Mouse (Mus musculus) adipocyte (in vitro differentiated cells): Measurements from ENCODE around the gene Serf2.

ENCODE experiments used
- DNase-seq: peaks from one replicate; pipeline ENCODE4 v3.0.0-alpha.2; 2016; ENCODE audit warnings: low spot score

Gene Serf2

DNA sequence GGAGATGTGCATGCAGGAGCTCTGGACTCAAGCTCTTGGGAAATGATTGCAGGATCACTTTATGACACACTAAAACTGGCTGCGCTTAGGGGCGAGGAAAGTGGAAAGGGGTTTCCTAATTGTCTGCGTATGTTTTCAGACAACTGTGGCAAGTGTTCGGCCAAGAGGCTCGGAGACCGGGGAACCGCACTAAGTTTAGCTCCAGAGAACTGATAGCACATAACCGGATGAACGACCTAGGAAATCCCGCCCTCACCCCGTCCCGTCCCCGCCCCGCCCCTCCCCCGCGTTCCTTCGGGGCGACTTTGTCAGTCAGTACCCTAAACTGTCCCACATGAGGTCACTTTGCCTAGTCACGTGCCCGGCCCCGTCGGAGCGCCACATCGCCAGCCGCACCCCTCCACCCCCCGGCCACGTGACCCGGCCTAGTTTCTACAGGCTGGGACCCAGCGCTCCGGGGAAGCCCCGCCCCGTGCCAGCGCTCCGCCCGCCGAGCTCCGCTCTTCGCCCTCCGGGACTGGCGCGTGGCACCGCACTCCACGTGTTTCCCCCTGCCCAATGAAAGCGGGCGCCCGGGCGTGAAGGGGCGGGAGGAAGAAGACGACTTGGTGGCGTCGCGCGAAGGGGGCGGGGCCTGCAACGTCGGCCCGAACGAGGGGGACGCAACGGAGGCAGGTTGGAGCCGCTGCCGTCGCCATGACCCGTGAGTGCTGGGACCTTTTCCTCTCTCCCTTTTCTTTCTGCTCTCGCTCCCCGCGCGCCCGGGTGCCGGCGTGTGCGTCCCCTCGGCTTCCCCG lies at the start of gene Serf2:
TSS of gene Serf2 (plus strand) at position 457 of the 797 bp plus-strand sequence.
- peak; percentile 99 for DNase-seq

GRCm38 (mm10) chr2:121403296-121403695 lies 45.7 kb upstream of the Serf2 start:
- no peak for DNase-seq

- peak; percentile 65 for DNase-seq
These were observed 40.8 kb upstream of the Serf2 start for GRCm38 (mm10) chr2:121408160-121408559.

GRCm38 (mm10) chr2:121412843-121413386 lies 36.1 kb upstream of the Serf2 start:
- peak; percentile 63 for DNase-seq

DNA sequence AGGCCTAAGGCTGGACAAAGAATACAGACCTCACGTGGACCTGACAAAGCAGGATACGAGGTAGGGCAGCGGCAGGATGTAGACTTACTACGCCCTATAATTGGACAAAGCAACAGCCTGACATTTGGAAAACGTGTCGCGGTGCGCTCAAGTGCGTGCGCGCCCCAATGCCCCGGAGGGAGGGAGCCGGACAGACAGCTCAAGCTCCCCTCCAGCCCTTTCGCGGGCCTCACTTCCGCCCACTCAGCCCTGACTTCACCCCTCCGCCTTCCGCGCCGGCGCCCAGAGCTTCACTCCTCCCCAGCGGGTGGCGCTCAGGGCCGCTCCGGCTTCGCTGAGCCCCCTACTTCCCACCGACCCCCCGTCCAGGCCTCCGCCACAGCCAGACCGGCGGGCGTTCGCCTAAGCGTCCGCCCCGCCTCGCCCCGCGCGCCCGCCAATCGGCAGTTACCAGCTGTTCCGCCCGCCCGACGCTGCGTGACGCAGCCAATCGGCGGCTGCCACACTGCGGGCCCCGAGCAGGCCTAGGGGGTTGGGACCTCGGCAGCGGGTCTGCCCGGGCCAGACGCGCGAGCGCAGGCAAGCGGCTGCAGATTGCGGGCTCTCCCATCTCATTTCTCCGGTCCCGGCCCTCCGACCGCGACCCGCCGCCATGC lies 35.5 kb upstream of the Serf2 start, which contains the start of the genes Pdia3 and Catsper2:
TSS of gene Pdia3 (plus strand) at position 389 of the 656 bp plus-strand sequence.
TSS of gene Catsper2 (minus strand) at position 406 of the 656 bp plus-strand sequence.
- peak; percentile 91 for DNase-seq

DNA sequence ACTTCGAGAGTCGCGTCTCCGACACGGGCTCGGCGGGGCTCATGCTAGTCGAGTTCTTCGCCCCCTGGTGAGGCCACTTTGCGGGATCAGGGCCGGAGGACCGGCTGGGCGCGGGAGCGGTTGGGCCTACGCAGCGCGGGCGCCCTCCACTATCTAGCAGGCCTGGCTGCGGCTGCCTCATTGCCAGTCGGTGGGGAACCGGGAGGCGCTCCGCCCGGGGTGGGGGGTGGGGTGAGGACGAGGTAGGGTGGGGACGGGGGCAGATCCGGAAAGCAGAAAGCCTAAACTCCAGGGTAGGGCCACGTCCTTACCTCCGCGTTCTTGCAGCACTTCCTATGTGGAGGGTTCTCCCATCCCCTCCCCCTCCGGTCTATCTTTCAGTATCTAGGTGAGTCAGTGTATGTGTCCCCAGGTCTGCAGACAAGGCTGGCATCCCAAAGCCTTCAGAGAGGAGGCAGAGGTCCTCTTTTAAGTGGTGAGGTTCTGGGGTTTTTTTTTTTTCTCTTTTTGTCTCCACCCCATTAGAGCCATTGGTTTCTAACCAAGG lies 34.8 kb upstream of the Serf2 start:
- DNase-seq: peak; percentile 53

DNA sequence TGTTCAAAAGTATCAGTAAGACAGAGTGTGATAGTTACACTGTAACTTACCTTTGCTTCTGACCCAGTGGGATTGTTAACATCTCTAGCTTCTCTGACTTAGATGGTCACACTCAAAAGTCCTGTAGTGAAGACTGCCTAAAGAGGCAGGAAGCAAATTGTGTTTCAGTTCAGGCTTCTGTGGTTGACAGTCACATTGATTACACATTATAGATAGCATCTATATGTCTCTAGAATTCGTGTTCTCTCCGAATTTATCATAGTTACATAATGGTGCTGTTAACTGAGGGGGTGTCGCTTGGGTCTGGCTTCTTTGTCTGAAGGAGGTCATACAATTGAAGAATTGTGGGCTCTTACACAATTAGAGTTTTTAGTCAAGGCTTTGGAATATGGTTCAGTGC lies 33.9 kb upstream of the Serf2 start:
- DNase-seq: no peak

DNA sequence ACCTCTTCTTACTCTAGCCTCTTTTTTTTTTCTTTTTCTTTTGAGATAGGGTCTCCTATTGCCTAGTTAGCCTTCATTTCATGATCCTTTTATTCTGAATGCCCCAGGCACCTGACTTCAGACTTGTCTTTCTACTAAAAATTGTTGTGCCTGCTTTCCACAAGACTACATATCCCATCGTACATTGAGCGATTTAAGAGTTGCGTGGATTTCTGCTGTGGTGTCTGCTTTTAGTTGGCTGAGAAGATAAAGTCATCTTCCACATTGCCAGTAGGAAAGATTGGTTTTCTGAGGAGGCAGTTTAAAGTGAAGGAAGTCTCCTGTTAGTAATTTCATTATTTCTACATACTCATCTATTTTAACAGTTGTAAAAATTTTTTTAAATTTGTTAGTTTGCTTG lies 33.4 kb upstream of the Serf2 start:
- no peak for DNase-seq

GRCm38 (mm10) chr2:121416356-121416755 lies 32.6 kb upstream of the Serf2 start:
- no peak for DNase-seq

DNA sequence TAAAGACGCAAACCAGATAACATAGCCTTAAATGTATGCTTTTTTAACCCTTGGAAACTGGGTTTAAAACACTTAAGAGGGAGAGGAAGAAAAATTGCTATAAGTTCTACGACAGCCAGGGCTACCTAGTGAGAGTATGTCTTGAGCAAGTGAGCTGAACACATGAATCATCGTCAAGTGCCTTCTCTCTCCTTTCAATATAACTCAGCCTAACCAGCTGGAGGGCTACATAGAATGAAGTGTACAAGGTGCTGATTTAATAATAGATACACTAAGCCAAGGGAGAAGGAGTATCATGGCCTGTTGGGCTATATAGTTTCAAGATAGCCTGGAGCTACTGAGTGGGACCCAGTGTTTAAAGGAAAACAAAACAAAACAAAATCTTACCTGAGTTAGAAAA lies 30.5 kb upstream of the Serf2 start:
- no peak for DNase-seq

- no peak for DNase-seq
These were observed 25.8 kb upstream of the Serf2 start for GRCm38 (mm10) chr2:121423166-121423565.

GRCm38 (mm10) chr2:121425890-121426289 lies 23.1 kb upstream of the Serf2 start:
- DNase-seq: no peak

- DNase-seq: peak; percentile 60
These were observed 14.1 kb upstream of the Serf2 start for GRCm38 (mm10) chr2:121434854-121435253.

GRCm38 (mm10) chr2:121439746-121440145 lies 9.2 kb upstream of the Serf2 start:
- DNase-seq: no peak

GRCm38 (mm10) chr2:121440834-121441605 lies 8.0 kb upstream of the Serf2 start:
- no peak for DNase-seq

GRCm38 (mm10) chr2:121441800-121442199 lies 7.2 kb upstream of the Serf2 start:
- no peak for DNase-seq

DNA sequence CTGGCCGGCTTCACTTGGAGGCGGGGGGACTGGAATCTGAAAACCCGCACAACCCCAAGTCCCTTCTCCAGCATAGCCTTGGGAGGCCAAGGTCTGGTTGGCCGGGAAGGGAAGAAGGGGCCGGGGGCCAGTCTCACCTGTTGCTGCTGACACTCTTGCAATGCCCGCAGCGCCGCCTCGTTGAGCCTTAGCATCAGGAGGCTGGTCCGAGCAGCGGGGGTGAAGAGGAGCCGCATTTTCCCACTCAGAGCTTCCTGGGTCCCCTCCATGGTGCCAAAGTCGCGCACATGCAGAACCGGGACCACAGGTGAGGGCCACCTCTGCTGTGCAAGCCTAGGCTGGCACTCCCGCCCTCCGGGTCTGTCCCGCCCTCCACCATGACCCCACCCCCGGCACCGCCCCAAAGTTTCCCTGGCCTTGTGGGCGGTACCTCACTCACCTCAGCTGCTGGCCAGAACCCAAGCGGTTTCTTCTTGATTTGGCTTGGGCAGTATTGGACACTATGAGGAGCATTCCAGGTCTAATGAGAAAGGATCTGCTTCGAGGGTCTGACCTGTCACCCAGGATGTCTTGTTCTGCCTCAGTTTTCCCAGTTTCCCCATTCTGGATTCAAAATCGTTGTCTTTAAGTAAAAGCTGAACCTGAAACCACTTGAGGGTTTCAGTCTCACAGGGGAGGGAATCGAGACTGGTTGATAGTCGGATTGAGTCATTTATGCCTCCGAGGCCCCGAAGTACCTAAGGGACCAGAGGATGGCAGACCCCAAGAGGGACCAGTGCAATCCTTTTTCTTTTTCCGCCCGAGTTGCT lies 6.5 kb upstream of the Serf2 start:
- DNase-seq: no peak

DNA sequence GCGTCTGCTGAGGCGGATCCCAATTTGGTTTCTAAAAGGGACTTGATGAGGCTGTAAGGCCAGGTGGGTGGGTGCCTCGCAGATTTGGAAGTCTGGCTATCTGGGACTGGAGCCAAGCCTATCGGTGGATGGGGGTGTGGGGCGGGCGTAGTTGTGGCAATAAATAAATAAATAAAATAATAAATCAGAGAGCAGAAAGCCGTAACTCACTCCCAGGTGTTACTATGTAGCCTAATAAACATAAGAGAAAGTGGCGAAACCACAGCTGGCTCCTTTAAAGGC lies 6.0 kb upstream of the Serf2 start:
- DNase-seq: no peak

- DNase-seq: no peak
These were observed 4.8 kb upstream of the Serf2 start, which contains the start of gene Ell3 for GRCm38 (mm10) chr2:121444178-121444577. Gene Ell3 (minus strand): TSS chr2:121444278.

DNA sequence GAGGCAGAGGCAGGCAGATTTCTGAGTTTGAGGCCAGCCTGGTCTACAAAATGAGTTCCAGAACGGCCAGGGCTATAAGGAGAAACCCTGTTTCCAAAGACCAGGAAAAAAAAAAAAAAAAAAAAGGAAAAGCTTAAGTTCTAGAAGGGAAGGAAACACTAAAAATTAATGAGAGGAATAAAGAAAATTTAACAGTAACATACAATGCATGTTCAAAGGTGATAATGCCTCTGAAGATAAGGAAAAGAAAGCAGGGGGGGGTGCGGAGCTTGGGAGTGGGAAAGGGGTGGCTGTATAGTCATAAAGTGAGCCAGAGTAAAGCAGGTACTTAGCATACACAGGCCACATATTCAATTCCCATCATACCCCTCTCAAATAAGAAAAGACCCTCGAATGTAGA lies 3.9 kb upstream of the Serf2 start:
- no peak for DNase-seq

GRCm38 (mm10) chr2:121446506-121446905 lies 2.5 kb upstream of the Serf2 start:
- no peak for DNase-seq
